Mouse (Mus musculus) v-Abl transformed pro-B cells (cell line): Measurements from ENCODE around the gene Eif3f.

Source experiments
- in situ Hi-C, 2 experiments: fragments of 400-800 bp; cut with MboI; formaldehyde crosslinking; loops; one replicate each; pipeline ENCODE4 v1.15.1; 2025; ENCODE audit not compliant: unreplicated experiment in 2 of 2

Gene Eif3f

GRCm38 (mm10) chr7:108933794-108934731, at the start of gene Eif3f:
Eif3f (plus strand) TSS chr7:108934417.
- in situ Hi-C loops: loop anchor here (5.0 to 25.0 kb wide), 5 partner anchors 117 to 803 kb away; partner anchors contain the start of genes Rpl27a (in 2 of the 2) and Ascl3 (in 1 of the 2)

- in situ Hi-C loops: no loop called here
These were observed 49.3 kb upstream of the Eif3f start, which contains the start of gene Olfr518 for GRCm38 (mm10) chr7:108884906-108885305. Olfr518 (minus strand) TSS chr7:108885006.

- in situ Hi-C loops: no loop called here
These were observed 39.9 kb upstream of the Eif3f start, which contains the start of gene Olfr519 for GRCm38 (mm10) chr7:108894320-108894719. Olfr519 (minus strand) TSS chr7:108894420.

GRCm38 (mm10) chr7:108903969-108904368, 30.2 kb upstream of the Eif3f start:
- in situ Hi-C loops: no loop called here

GRCm38 (mm10) chr7:108927043-108927442, 7.2 kb upstream of the Eif3f start:
- in situ Hi-C loops: loop anchor here in 1 of 2 experiments (25.0 kb wide), 1 partner anchor 810 kb away; the partner anchor contains the start of gene Ascl3

- in situ Hi-C loops: loop anchor here in 1 of 2 experiments (25.0 kb wide), 1 partner anchor 809 kb away; the partner anchor contains the start of gene Ascl3
These were observed 5.7 kb upstream of the Eif3f start for GRCm38 (mm10) chr7:108928280-108929188.

GRCm38 (mm10) chr7:108929726-108930393, 4.4 kb upstream of the Eif3f start, which contains the start of gene Nlrp10:
Nlrp10 (minus strand) TSS chr7:108930178.
- in situ Hi-C loops: loop anchor here (5.0 to 25.0 kb wide), 5 partner anchors 113 to 807 kb away; partner anchors contain the start of genes Rpl27a (in 2 of the 2) and Ascl3 (in 1 of the 2)

GRCm38 (mm10) chr7:108934836-108935235, 619 bp downstream of the Eif3f start:
- in situ Hi-C loops: loop anchor here (5.0 to 25.0 kb wide), 5 partner anchors 118 to 802 kb away; partner anchors contain the start of genes Rpl27a (in 2 of the 2) and Ascl3 (in 1 of the 2)

GRCm38 (mm10) chr7:108935411-108935810, 1.2 kb downstream of the Eif3f start:
- in situ Hi-C loops: loop anchor here (10.0 to 25.0 kb wide), 2 partner anchors 579 to 802 kb away; partner anchors contain the start of genes Ascl3 (in 1 of the 2) and Rpl27a (in 1 of the 2)

GRCm38 (mm10) chr7:108936591-108936990, 2.4 kb downstream of the Eif3f start:
- in situ Hi-C loops: loop anchor here (10.0 to 25.0 kb wide), 2 partner anchors 578 to 801 kb away; partner anchors contain the start of genes Ascl3 (in 1 of the 2) and Rpl27a (in 1 of the 2)

- in situ Hi-C loops: loop anchor here (10.0 to 25.0 kb wide), 2 partner anchors 83 to 796 kb away; partner anchors contain the start of gene Ascl3 (in 1 of the 2)
These were observed 7.2 kb downstream of the Eif3f start for GRCm38 (mm10) chr7:108941466-108941865.

GRCm38 (mm10) chr7:108944002-108944401, 9.8 kb downstream of the Eif3f start:
- in situ Hi-C loops: loop anchor here (10.0 to 25.0 kb wide), 2 partner anchors 81 to 793 kb away; partner anchors contain the start of gene Ascl3 (in 1 of the 2)

- in situ Hi-C loops: loop anchor here (10.0 to 25.0 kb wide), 2 partner anchors 76 to 789 kb away; partner anchors contain the start of gene Ascl3 (in 1 of the 2)
These were observed 14.4 kb downstream of the Eif3f start for GRCm38 (mm10) chr7:108948611-108949010.

GRCm38 (mm10) chr7:108949301-108949700, 15.1 kb downstream of the Eif3f start:
- in situ Hi-C loops: loop anchor here (10.0 to 25.0 kb wide), 2 partner anchors 76 to 788 kb away; partner anchors contain the start of gene Ascl3 (in 1 of the 2)

GRCm38 (mm10) chr7:108950312-108950761, 16.1 kb downstream of the Eif3f start, which contains the start of gene Tub:
Tub (plus strand) TSS chr7:108950338.
- in situ Hi-C loops: no loop called here

- in situ Hi-C loops: no loop called here
These were observed 16.6 kb downstream of the Eif3f start for GRCm38 (mm10) chr7:108950762-108951331.

GRCm38 (mm10) chr7:108952801-108953200, 18.6 kb downstream of the Eif3f start:
- in situ Hi-C loops: no loop called here

GRCm38 (mm10) chr7:108954185-108954584, 20.0 kb downstream of the Eif3f start:
- in situ Hi-C loops: no loop called here
